Mouse (Mus musculus) forebrain, embryonic 15.5 days (tissue): ENCODE data around the gene Mall. TPM values are rescaled to one million over a fixed set of nuclear protein-coding genes. Genes with fewer than 3 reads are reported as not detected.
A peak's percentile ranks its signal among the peaks of the same experiment; 100 is the strongest.

Source experiments
- ATAC-seq: fragments of 200-750 bp; cut with Nextera tagmentation; replicated peaks from 2 replicates; pipeline ENCODE4 v1.8.0; 2017; ENCODE audit warnings: mild to moderate bottlenecking, moderate TSS enrichment, moderate library complexity
- H3K27ac ChIP-seq: fragments of 300-500 bp; sonication (generic); replicated peaks from 2 replicates; pipeline ENCODE4 v1.5.1; 2015; ENCODE audit warnings: mild to moderate bottlenecking, inconsistent platforms
- H3K27me3 ChIP-seq: fragments of 300-500 bp; sonication (generic); 2 replicates; pipeline ENCODE4 v1.6.1; 2015; ENCODE audit warnings: inconsistent platforms
- H3K36me3 ChIP-seq: fragments of 300-500 bp; sonication (generic); 2 replicates; pipeline ENCODE4 v1.6.1; 2015; ENCODE audit warnings: mild to moderate bottlenecking, inconsistent platforms
- H3K4me1 ChIP-seq: fragments of 300-500 bp; sonication (generic); 2 replicates; pipeline ENCODE4 v1.6.1; 2015; ENCODE audit warnings: inconsistent platforms
- H3K4me2 ChIP-seq: fragments of 300-500 bp; sonication (generic); replicated peaks from 2 replicates; pipeline ENCODE4 v1.6.1; 2015; ENCODE audit warnings: mild to moderate bottlenecking, inconsistent platforms
- H3K4me3 ChIP-seq: fragments of 300-500 bp; sonication (generic); 2 replicates; pipeline ENCODE4 v1.5.1; 2015; ENCODE audit warnings: mild to moderate bottlenecking, inconsistent platforms
- H3K9ac ChIP-seq: fragments of 300-500 bp; sonication (generic); replicated peaks from 2 replicates; pipeline ENCODE4 v1.6.1; 2015; ENCODE audit warnings: mild to moderate bottlenecking, inconsistent platforms
- H3K9me3 ChIP-seq: fragments of 300-500 bp; sonication (generic); 2 replicates; pipeline ENCODE4 v1.6.1; 2016; ENCODE audit warnings: inconsistent platforms
- WGBS: fragments of 180-500 bp; shearing (Covaris S2); methylation state at CpG from one replicate; pipeline ENCODE4 v1.1.7; 2015; ENCODE audit warnings: mixed read lengths; 5-methylcytosine and 5-hydroxymethylcytosine counted together
- polyA plus RNA-seq: library from polyadenylated mRNA; unstranded; fragments of >200 nt; fragmentation: Nextera tagmentation; extraction: Ambion mirVana; gene quantifications from 2 replicates; pipeline ENCODE4 v1.2.1, GENCODE M21; 2015

Gene Mall
- polyA plus RNA-seq, 1 experiment from 2014 or later = 0.70 TPM

DNA sequence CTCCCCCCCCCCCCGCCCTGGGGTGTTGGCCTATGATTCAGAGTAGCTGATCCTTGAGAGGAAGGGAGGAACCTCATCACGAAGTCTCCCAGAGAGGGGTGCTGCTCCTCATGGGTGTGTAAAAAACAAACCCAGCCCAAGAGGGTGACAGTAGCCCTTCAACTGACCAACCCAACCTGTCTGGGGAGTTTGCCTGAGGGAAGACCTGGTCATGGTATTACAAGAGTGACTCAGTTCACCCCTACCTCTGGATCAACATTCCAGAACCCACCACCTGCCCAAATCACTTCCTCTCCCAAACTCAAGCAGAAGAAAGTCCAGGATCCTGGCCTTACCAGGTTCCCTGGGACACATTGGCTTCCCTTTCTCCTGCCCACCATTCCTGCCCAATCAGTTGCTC lies 67.0 kb downstream of the Mall start:
- H3K4me1 ChIP-seq = no peaks in the 10 kb centered on the region
- H3K9ac ChIP-seq = no peak overlapping the region
- 55% methylated on average over 2 of the region's 2 CpGs for WGBS
- no peaks in the 10 kb centered on the region for H3K9me3 ChIP-seq
- H3K36me3 ChIP-seq = no peaks in the 10 kb centered on the region
- no peak for ATAC-seq
- H3K27me3 ChIP-seq = peaks cover 3% of the 10 kb centered on the region
- no peak overlapping the region for H3K4me3 ChIP-seq
- H3K27ac ChIP-seq = no peak overlapping the region
- no peak overlapping the region for H3K4me2 ChIP-seq

DNA sequence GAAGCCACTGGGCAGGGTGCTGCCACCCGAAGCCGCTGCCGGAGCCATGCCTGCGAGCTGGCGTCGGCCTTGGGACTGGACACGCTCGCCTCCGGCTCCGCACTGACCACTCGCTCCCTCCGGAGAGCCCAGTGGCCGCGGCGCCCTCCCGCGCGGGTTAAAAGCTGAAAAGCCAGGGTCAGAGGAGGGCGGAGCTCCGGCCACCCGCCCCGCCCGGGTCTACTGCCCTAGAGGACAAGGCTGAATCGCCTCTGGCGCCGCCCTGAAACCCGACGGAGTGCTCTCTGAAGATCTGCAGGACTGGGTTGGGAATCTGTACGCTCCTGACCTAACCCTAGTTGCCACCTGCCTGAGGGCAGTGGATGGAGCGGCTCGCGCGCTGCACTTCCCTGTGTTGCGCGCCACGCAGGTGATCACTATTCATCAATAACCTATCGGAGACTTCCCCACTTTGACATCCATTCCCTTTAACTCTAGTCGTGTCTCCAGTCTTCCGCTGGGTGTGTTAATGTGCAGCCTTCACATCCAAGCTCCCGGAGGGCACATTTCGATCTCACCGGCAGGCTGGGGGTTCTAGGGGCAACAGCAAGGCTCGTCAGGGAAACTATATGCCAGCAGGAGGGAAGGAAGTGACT lies 73.5 kb downstream of the Mall start, which contains the start of gene Mal:
Gene Mal, minus strand, starts transcription at position 610 of the 635 bp plus-strand sequence.
- Histone ChIP-seq H3K27me3 (peaks cover 49% of the 10 kb centered on the region), H3K4me2 (peak within 1 kb of the TSS; percentile 58), H3K36me3 (no peaks in the 10 kb centered on the region), H3K27ac (no peak within 1 kb of the TSS), H3K9ac (peak within 1 kb of the TSS; percentile 33), H3K4me1 (peaks cover 10% of the 10 kb centered on the region), H3K9me3 (no peaks in the 10 kb centered on the region), H3K4me3 (peak within 1 kb of the TSS; percentile 38)
- ATAC-seq = no peak
- under 1% methylated on average over 43 of the region's 43 CpGs for WGBS

DNA sequence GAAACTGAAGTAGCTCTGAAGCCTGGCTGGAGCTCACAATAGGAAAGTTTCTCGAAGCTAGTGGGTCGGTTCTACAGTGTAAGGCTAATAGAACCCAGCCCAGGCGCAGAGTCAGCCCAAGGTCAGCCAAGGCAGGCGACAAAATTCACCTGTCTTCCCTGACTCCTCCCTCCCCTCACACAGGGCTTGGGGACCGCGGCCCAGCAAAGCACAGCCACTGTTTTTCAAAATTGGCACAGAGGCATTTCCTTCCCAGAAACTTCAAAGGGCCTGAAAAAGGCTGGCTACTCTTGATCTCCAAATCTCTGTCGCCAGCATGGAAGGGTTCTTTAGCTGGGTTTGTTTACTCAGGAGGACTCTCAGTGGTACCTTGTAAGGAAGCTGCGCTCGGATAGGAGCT lies 74.3 kb downstream of the Mall start:
- Histone ChIP-seq H3K9me3 (no peaks in the 10 kb centered on the region), H3K27ac (no peak overlapping the region), H3K27me3 (peaks cover 49% of the 10 kb centered on the region), H3K4me2 (no peak overlapping the region), H3K4me3 (no peak overlapping the region), H3K36me3 (no peaks in the 10 kb centered on the region), H3K9ac (no peak overlapping the region), H3K4me1 (peaks cover 10% of the 10 kb centered on the region)
- 5% methylated on average over 9 of the region's 9 CpGs for WGBS
- no peak for ATAC-seq

GRCm38 (mm10) chr2:127654786-127655185 lies 74.9 kb downstream of the Mall start:
- H3K36me3 ChIP-seq = no peaks in the 10 kb centered on the region
- no peak overlapping the region for H3K4me2 ChIP-seq
- WGBS = 51% methylated on average over 3 of the region's 3 CpGs
- peaks cover 10% of the 10 kb centered on the region for H3K4me1 ChIP-seq
- peaks cover 49% of the 10 kb centered on the region for H3K27me3 ChIP-seq
- H3K9ac ChIP-seq = no peak overlapping the region
- no peak overlapping the region for H3K27ac ChIP-seq
- no peak for ATAC-seq
- no peak overlapping the region for H3K4me3 ChIP-seq
- H3K9me3 ChIP-seq = no peaks in the 10 kb centered on the region

Other genes with a start within 250 kb of the Mall start
- 8.3 and 8.6 TPM in 2 replicates for gene Kcnip3, start 207.8 kb downstream of the Mall start, polyA plus RNA-seq
- not detected in 2 replicates for gene Prom2, start 188.5 kb downstream of the Mall start, polyA plus RNA-seq
- gene Zfp661, start 142.8 kb downstream of the Mall start, polyA plus RNA-seq = 10.3 and 11.0 TPM in 2 replicates
- 181 and 189 TPM in 2 replicates for gene Mrps5, start 142.7 kb downstream of the Mall start, polyA plus RNA-seq
- gene Mal, start 73.2 kb downstream of the Mall start, polyA plus RNA-seq = 1.0 and 1.4 TPM in 2 replicates
- 19.3 and 19.6 TPM in 2 replicates for gene Nphp1, start 59.0 kb upstream of the Mall start, polyA plus RNA-seq
- gene Mtln, start 62.6 kb upstream of the Mall start, polyA plus RNA-seq = 31.8 and 36.1 TPM in 2 replicates
- 23.6 and 27.3 TPM in 2 replicates for gene Bub1, start 101.9 kb upstream of the Mall start, polyA plus RNA-seq
- 0.14 TPM in 1 of 2 replicates, not detected in the other for gene Acoxl, start 108.9 kb upstream of the Mall start, polyA plus RNA-seq